Mouse (Mus musculus) liver, embryonic 14.5 days (tissue): ENCODE measurements around the gene Dyrk1a. TPM values are rescaled to one million over a fixed set of nuclear protein-coding genes. Genes with fewer than 3 reads are reported as not detected.

ENCODE experiments used
- ATAC-seq: fragments of 200-750 bp; cut with Nextera tagmentation; 2 replicates; pipeline ENCODE4 v1.8.0; 2017; ENCODE audit warnings: moderate number of reproducible peaks, mild to moderate bottlenecking, moderate library complexity; ENCODE audit not compliant: insufficient read depth
- DNase-seq, 3 experiments: peaks; one replicate each; pipeline ENCODE4 v3.0.0-alpha.2; 2012 to 2013; ENCODE audit warnings: low read depth in 3 of 3, low spot score in 3 of 3
- H3K27ac ChIP-seq: fragments of 300-500 bp; sonication (generic); 2 replicates; pipeline ENCODE4 v1.5.1; 2014; ENCODE audit warnings: moderate library complexity, mild to moderate bottlenecking, control low read depth, inconsistent platforms
- H3K27me3 ChIP-seq: fragments of 300-500 bp; sonication (generic); 2 replicates; pipeline ENCODE4 v1.6.1; 2014; ENCODE audit warnings: mild to moderate bottlenecking, low read length, moderate library complexity; ENCODE audit not compliant: control insufficient read depth, insufficient read depth
- H3K36me3 ChIP-seq: fragments of 300-500 bp; sonication (generic); replicated peaks from 2 replicates; pipeline ENCODE4 v1.6.1; 2014; ENCODE audit warnings: low read depth; ENCODE audit not compliant: control insufficient read depth, insufficient read depth
- H3K4me1 ChIP-seq, 2 experiments: fragments of 200-500 bp in 1 of 2; fragments of 300-500 bp in 1 of 2; sonication (generic) in 1 of 2; replicated peaks; 2 replicates each; pipeline ENCODE4 v1.6.1; 2012 to 2014; ENCODE audit warnings: antibody characterized with exemption in 1 of 2, inconsistent platforms in 1 of 2, low read length in 1 of 2; ENCODE audit not compliant: control insufficient read depth in 2 of 2, insufficient read depth in 2 of 2
- H3K4me2 ChIP-seq: fragments of 300-500 bp; sonication (generic); 2 replicates; pipeline ENCODE4 v1.6.1; 2014; ENCODE audit warnings: low read depth, mild to moderate bottlenecking, control low read depth, moderate library complexity
- H3K4me3 ChIP-seq, 2 experiments: fragments of 200-500 bp in 1 of 2; fragments of 300-500 bp in 1 of 2; sonication (generic) in 1 of 2; 2 replicates each; pipeline ENCODE4 v1.5.1; 2012 to 2014; ENCODE audit warnings: low read depth in 2 of 2, low read length in 2 of 2, mild to moderate bottlenecking in 2 of 2, control low read depth in 1 of 2, inconsistent platforms in 1 of 2, moderate library complexity in 1 of 2; ENCODE audit not compliant: insufficient read depth in 1 of 2
- H3K9ac ChIP-seq: fragments of 300-500 bp; sonication (generic); replicated peaks from 2 replicates; pipeline ENCODE4 v1.6.1; 2014; ENCODE audit warnings: mild to moderate bottlenecking, control low read depth, moderate library complexity
- H3K9me3 ChIP-seq: fragments of 300-500 bp; sonication (generic); 2 replicates; pipeline ENCODE4 v1.6.1; 2016; ENCODE audit warnings: low read length, mixed read lengths; ENCODE audit not compliant: control insufficient read depth
- CTCF ChIP-seq: IDR thresholded peaks from 2 replicates; pipeline ENCODE4 v1.5.1; 2016; ENCODE audit warnings: antibody characterized with exemption, low read depth, control low read depth
- EP300 ChIP-seq: IDR thresholded peaks from 2 replicates; pipeline ENCODE4 v1.6.1; 2016; ENCODE audit warnings: antibody characterized with exemption, low read depth
- WGBS: fragments of 180-500 bp; shearing (Covaris S2); extraction: QIAGEN DNeasy Blood & Tissue Kit; methylation state at CpG from one replicate; pipeline ENCODE4 v1.1.7; 2014; ENCODE audit not compliant: insufficient replicate concordance; 5-methylcytosine and 5-hydroxymethylcytosine counted together
- polyA plus RNA-seq, 2 experiments: library from polyadenylated mRNA; depleted of rRNA in 1 of 2; stranded (reverse) in 1 of 2; unstranded in 1 of 2; fragments of >200 nt; fragmentation: Nextera tagmentation in 1 of 2; extraction: Ambion mirVana in 1 of 2; gene quantifications; 2 replicates each; pipeline versions ENCODE4 v1.2.1 to v1.2.3; 2012 to 2014

Gene Dyrk1a
- 7.5 and 9.2 TPM in 2 replicates for polyA plus RNA-seq (2012; rRNA removed)
- 5.0 and 5.6 TPM in 2 replicates for polyA plus RNA-seq (2014; fragmentation: Nextera tagmentation; extraction: Ambion mirVana)

GRCm38 (mm10) chr16:94569229-94570176 lies at the start of gene Dyrk1a:
TSS of gene Dyrk1a (plus strand) at chr16:94570010.
- no peaks in the 10 kb centered on the region for H3K36me3 ChIP-seq
- no peak; the same call in 1 of the 2 replicates for TF ChIP-seq EP300
- no peak for TF ChIP-seq CTCF
- peak; percentile 96 to 97 (median 97) for DNase-seq
- peak within 1 kb of the TSS; percentile 99 for H3K27ac ChIP-seq
- WGBS = under 1% methylated on average over 126 of the region's 133 CpGs
- peak within 1 kb of the TSS; percentile 85 to 97 for H3K4me3 ChIP-seq
- no peaks in the 10 kb centered on the region for H3K9me3 ChIP-seq
- H3K9ac ChIP-seq = peak within 1 kb of the TSS; percentile 92
- peak within 1 kb of the TSS; percentile 93 for H3K4me2 ChIP-seq
- H3K4me1 ChIP-seq = peaks cover 18 to 24% of the 10 kb centered on the region in 2 experiments
- H3K27me3 ChIP-seq = no peaks in the 10 kb centered on the region
- peak; percentile 83 for ATAC-seq

GRCm38 (mm10) chr16:94523594-94524377 lies 46.0 kb upstream of the Dyrk1a start:
- Histone ChIP-seq H3K36me3 (no peaks in the 10 kb centered on the region), H3K27ac (no peak overlapping the region), H3K4me3 (no peak overlapping the region), H3K9me3 (no peaks in the 10 kb centered on the region), H3K9ac (no peak overlapping the region), H3K27me3 (no peaks in the 10 kb centered on the region), H3K4me2 (peak overlapping the region; percentile 11; the same call in 1 of the 2 replicates), H3K4me1 (peaks cover 11 to 39% of the 10 kb centered on the region in 2 experiments)
- no peak for TF ChIP-seq CTCF
- no peak for TF ChIP-seq EP300
- 50% methylated on average over 6 of the region's 6 CpGs for WGBS
- DNase-seq (no peak), ATAC-seq (no peak)

- Histone ChIP-seq H3K9ac (no peak overlapping the region), H3K27me3 (no peaks in the 10 kb centered on the region)
Measured at GRCm38 (mm10) chr16:94524691-94525090, 45.1 kb upstream of the Dyrk1a start.

GRCm38 (mm10) chr16:94525955-94526343 lies 43.9 kb upstream of the Dyrk1a start:
- WGBS = under 1% methylated on average over 24 of the region's 24 CpGs
- Histone ChIP-seq H3K27ac (peak overlapping the region; percentile 60), H3K27me3 (no peaks in the 10 kb centered on the region), H3K4me3 (peak overlapping the region; percentile 73 to 85), H3K9me3 (no peaks in the 10 kb centered on the region), H3K4me1 (peaks cover 11 to 27% of the 10 kb centered on the region in 2 experiments), H3K4me2 (peak overlapping the region; percentile 85), H3K9ac (peak overlapping the region; percentile 80), H3K36me3 (no peaks in the 10 kb centered on the region)
- DNase-seq = peak in 2 of 3 experiments; percentile 19
- ATAC-seq = peak; percentile 58
- TF ChIP-seq CTCF (no peak), EP300 (no peak)

More at GRCm38 (mm10) chr16:94524691-94525090, 45.1 kb upstream of the Dyrk1a start:
- Histone ChIP-seq H3K4me1 (peaks cover 11 to 31% of the 10 kb centered on the region in 2 experiments), H3K27ac (no peak overlapping the region), H3K4me3 (no peak overlapping the region), H3K9me3 (no peaks in the 10 kb centered on the region), H3K36me3 (no peaks in the 10 kb centered on the region), H3K4me2 (no peak overlapping the region; the same call in none of the 2 replicates)
- no peak for DNase-seq
- WGBS = 80% methylated on average over 9 of the region's 9 CpGs
- no peak for ATAC-seq
- no peak for TF ChIP-seq CTCF
- no peak for TF ChIP-seq EP300
